Mouse (Mus musculus): ENCODE measurements around the gene Lenep. TPM values are rescaled to one million over a fixed set of nuclear protein-coding genes. Genes with fewer than 3 reads are reported as not detected.
"Not testable (repeated sequence)": the region's sequence is repeated elsewhere in the genome, so short reads cannot be mapped to it uniquely, and the experiment has no call there.

The Lenep gene
- under 1 TPM in 1 of 3 experiments, not detected in 2; 0.38 TPM for polyA plus RNA-seq (2017; shearing (Covaris generic))

DNA sequence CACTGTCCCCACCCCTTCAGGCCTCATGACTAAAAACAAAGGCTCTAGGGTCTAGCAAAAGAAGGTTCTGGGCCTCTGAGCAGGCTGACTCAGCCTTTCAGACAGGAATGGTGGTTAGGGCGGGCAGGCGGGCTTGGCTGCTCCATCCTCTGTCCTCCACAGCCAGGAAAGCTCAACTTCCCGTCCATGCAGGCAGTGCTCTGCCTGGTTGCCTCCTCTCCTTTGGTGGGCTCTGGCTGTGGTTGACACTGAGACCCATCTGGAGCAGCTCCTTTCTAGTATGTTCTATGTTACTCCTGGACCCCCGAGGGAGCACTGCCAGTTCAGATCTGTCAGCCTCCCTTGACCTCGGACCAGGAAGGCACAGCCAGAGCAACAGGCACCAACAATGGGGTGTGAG, at the start of gene Lenep:
Gene Lenep, minus strand, starts transcription at position 101 of the 400 bp plus-strand sequence.
- ATAC-seq, result no peak

DNA sequence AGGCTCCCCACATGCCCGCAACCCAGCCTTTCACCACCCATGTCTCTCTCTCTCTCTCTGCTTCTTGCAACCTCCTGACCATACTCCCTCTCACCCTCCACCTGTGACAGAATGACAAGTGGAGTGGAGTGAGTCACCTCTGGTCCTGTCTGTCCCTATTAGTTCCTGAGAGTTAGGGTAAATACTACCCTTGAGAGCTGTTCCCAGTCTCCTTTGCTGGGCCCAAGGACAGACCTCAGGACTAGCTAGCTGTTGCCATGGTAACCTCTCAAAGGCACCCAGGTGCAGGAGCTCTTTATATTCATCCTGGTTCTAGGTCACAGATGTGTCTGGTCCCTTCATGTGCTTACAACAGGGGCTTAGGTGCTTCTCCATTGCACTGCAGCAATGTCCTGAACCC, 49.3 kb upstream of the Lenep start:
- ATAC-seq, result no peak

DNA sequence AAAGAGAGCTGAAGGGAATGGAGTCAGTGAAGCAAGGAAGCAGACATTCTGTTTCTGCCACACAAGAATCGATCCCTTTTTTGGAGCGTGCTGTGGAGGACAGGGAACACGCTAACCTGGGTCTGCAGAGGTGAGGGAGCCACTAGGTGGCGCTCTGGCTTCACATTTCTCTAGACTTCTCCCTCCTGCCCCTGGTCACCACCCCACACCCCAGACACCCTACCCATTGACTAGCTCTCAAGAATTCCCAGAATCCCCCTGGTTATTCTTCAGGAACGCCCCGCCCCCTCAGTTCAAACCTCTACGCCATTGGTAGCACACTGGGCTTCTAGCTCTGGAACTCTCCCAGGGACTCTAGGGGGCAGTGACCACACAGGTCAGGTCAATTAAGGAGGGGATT, 46.9 kb upstream of the Lenep start:
- peak; percentile 50 for ATAC-seq

DNA sequence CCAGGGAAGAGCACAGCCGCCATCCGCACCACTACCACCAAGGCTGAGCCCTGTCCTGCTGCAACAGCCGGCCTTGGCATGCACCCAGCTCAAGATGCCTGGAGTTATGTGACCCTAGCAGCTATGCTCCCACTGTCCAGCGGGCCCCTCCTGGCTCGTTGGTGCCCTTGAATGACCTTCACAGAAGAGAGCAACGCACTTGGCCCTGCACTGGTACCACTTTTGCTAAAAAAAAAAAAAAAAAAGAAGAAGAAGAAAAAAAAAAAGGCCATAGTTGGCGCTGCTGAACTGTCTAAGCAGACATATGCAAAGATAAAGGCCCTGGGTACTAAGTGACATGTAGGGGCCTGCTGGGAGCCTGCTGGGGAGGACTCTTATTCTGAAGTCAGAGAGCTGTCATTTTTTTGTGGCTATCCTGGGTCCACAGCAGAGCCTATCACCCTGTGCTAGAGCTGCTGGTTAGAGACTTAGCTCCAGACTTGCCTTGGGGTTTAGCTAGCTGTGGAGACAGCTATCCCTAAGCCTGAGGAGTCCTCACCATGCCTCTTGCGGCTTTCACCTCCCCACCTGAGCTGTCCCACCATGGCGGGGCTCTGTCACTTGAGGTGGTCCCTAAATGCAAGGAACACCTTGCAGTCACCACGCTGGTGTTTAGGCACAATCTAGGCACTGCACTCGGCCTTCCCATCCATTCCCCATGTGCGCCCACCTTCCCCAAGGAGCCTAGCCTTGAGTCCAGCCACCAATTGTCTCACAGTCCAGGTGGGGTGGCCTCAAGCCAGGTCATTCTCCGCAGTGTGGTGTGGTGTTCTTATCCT, 46.3 kb upstream of the Lenep start:
- peak; percentile 46 for ATAC-seq

DNA sequence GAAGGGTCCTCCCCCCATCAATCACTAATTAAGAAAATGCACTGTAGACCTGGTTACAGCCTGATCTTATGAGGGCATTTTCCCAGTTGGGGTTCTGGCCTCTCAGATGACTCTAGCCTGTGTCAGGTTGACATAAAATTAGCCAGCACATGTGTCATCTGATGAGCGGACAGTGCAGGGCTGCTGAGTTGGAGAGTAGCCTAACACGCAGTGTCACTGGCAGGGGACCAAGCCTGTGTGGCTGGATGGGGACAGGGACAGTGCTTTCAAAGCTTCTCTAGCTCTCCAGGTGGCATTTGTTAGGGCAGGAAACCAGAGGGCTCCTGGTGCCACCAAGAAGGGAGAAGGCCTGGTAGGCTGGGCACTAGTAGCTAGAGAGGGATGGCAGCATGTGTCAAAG, 38.1 kb upstream of the Lenep start:
- no peak for ATAC-seq

DNA sequence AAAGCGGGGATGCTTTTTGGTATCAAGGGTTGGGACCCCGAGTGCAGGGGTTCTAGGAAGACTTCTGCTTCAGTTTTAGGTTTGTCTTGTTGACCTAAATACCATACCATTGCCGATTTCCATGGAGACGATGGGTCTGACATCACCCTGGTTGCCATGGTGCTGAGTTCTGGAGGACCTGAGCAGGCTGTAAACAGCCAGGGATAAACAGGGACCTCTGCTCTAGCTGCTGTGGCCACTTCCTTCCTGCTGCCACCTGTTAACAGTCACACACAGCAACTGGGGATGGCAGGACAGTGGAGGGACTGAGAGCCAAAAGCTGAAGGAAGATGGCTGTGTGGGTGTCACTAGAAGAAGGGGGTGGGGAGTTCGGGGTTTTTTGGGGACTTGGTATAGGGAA, 34.7 kb upstream of the Lenep start:
- peak; percentile 64 for ATAC-seq

DNA sequence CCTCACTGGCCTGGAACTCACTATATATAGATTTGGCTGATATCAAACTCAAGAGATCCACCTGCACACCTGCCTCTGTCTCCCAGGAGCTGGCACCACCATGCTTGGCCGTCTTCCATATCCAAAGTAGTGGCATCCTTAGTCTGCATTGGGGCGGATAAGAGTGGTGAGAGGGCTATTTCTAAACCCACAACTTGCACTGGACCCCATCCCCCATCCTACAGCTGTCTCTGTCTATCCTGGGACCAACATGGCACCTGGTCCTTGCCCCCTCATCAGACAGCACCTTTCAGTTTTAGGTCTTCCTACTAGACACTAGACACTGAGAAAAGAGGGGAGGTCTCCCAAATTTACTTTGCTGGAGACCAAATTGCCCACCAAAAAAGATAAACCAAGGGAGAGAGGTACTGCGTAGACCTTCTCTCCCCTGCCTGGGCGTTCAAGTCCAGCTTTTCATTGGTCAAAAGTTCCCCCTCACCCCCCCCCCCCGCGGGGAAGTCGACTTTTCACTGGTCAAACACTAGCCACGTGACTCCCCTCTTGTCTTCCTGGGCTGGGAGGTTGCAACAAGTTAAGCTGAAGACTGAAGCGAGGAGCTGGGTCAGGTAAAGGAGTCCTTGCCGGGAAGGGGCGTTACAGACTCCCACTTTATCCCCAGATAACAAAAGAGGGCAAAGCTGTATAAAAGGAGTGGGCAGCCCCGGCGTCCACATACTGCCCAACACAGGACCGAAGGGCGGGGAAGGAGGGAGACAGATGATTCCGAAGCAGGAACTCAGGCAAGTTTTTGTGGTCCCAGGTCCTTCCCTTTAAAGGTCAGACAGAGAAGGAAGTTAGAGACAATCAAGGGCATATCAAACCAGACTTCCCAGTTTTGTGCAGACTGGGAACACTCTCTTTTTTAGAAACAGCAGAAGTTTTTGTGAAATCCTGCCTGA, 33.9 kb upstream of the Lenep start, which contains the start of gene Pbxip1:
Gene Pbxip1, plus strand, starts transcription at position 531 of the 938 bp plus-strand sequence.
- ATAC-seq, result peak; percentile 88

DNA sequence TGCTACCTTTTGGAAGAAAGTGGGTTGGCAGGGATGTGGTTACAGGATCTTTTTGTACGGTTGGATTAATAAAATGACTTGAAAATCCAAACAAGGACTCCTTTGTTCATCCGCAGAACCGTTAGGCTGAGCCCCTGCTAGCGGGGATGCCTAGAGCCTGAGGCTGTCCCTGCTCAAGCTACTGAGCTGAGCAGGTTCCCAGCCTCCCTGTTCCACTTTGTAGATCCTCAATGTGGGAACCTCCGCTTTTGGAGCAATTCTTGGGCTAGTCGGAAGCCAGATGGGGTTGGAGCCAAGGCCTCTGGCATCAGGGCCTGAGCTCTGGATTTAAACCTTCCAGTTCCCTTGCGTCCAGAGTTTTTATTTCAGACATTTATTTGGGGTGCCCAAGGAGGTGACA, 32.4 kb upstream of the Lenep start:
- ATAC-seq, result no peak

DNA sequence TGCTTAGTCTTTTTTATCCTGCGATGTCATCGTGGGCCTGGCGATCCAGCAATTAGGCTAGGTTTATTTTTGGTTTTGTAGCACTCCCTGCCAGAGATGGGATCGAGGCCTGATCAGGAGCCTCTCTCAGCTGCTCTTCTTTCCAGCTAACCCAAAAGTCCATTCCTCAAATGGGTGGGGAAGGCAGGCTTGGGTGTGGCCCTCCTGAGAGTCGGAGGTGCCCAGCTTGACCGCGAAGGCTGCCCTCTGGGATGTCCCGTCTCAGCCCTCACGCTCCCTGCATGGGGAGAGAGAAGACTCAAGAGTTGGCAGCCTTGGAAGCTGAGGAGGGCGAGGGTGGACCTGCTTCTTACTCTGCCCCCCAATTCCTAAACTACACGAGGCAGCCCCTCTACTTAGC, 31.9 kb upstream of the Lenep start:
- no peak for ATAC-seq

DNA sequence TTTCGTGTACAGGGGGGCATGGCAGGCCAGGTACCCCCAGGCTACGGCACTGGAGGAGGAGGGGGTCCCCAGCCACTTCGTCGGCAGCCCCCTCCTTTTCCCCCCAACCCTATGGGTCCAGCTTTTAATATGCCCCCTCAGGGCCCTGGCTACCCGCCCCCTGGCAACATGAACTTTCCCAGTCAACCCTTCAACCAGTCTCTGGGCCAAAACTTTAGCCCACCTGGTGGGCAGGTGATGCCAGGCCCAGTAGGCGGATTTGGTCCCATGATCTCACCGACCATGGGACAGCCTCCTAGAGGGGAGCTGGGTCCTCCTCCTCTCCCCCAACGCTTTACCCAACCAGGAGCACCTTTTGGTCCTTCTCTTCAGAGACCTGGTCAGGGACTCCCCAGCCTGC, 30.0 kb upstream of the Lenep start:
- ATAC-seq, result no peak

DNA sequence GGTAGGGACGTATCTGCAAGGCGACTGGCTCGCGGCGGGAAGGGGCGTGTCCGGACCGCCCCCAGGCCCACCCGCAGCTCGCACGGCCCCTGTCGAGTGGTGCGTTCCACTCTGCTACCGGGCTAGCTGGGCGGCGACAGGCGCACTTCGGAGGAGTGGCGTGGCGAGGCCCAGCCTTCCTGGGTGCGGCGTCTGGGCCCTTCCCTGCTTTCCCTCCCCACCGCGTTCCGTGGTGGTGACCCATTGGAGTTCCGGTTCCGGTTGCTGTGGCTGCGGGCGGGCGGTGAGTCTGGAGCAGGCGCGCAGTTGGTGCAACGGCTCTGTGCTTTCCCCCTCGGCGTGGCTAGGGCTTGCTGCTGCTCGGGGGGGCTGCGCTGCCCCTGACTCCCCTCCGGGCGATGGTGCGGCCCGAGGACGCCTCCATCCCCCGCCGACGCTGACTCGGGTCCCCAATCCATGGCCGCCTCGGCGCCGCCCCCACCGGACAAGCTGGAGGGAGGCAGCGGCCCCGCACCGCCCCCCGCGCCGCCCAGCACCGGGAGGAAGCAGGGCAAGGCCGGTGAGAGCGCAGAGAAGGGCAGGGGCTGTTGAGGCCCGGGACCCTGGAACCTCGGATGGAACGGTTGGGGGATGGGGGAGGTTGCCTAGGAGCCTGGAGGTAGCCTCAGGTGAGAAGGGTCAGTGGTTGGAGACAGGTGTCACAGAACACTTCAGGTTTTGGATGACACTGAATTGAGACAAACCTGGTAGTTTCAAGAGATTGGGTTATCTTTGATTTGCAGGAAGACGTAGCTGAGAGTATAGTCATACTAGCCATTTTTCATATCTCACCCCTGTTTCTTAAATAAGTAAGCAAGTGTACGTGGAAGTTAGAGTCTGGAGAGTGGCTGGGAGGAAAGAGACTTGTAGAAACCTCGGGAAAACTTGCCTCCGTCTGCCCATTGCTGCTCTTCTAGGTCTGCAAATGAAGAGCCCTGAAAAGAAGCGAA, 27.9 kb upstream of the Lenep start, which contains the start of gene Pygo2:
Gene Pygo2, plus strand, starts transcription at position 44 of the 989 bp plus-strand sequence.
- peak; percentile 99 for ATAC-seq

DNA sequence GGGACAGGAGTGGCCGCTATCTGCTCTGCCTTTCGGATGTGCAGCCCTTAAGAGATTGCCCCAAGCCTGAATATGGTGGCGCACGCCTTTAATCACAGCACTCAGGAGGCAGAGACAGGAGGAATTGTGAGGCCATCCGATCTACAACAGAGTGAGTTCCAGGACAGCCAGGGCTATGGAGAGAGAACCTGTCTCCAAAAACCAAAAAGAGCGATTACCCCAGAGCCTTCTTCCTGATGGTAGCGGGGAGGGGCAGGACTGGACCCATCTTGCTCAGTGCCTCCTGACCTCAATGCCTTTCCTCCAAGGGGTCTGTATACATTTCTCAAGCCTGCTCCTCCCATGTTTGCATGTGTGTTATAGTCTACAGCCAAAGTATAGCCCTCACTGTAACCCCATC, 26.4 kb upstream of the Lenep start:
- not testable (repeated sequence) for ATAC-seq

DNA sequence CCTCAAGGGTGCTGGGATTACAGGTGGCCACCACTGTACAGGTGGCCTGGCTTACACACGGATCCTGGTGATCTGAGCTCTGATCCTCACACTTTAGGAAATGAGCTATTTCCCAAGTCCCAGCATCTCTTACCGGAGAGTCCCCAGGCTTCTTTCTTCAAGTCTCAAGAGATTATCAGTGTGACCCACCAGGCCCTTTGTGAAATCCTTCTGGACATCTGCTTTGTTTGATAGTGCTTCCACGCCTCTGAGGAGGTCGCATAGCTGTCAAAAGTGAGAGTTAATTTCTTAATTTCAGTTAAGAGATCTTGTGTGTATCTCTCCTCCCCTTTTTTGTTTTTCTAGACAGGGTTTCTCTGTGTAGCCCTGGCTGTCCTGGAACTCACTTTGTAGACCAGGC, 23.3 kb upstream of the Lenep start:
- ATAC-seq, result no peak

DNA sequence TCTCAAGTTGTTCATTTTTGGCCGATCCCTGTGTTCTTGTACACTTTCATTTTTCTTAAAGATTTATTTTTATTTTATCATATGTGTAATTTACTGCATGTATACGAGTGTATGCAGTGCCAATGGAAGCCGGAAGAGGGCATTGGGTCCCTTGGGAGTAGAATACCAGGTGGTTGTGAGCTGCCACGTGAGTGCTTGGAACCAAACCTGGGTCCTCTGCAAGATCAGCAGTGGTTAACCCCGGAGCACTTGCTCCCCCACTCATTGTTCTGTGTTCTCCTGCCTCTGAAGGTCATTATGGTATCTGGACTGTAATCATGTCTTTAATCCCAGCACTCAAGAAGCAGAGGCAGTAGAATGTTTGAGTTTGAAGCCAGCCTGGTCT, 22.5 kb upstream of the Lenep start:
- no peak for ATAC-seq

DNA sequence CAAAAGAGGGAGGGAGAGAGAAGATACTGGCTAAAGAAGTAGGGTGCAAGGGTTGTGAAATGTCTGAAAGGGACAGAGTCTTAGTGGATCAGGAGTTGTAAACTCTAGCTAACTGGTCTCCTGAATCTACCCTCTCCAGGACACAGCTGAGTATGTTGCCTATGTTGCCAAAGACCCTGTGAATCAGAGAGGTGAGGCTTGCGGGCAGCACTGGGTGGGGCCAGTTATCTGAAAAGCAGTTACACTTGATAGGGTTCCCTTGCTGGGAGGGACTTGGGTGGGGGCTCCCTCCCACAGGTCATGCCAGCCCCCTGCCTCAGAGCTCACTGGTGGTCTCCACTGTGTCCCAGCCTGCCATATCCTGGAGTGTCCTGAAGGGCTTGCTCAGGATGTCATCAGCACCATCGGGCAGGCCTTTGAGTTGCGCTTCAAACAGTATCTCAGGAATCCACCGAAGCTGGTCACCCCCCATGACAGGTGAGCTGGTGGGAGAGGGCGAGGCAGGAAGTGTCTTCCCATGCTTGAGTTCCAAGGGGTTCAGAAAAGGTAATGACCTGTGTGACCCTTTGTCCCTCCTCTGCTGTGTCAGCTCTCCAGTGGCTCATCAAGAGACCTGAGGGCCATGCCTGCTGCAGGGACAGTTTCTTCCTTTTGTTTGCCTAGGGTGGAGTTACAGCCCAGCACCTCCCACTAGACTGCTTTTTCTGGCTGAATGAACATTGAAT, 22.0 kb upstream of the Lenep start:
- ATAC-seq, result no peak

DNA sequence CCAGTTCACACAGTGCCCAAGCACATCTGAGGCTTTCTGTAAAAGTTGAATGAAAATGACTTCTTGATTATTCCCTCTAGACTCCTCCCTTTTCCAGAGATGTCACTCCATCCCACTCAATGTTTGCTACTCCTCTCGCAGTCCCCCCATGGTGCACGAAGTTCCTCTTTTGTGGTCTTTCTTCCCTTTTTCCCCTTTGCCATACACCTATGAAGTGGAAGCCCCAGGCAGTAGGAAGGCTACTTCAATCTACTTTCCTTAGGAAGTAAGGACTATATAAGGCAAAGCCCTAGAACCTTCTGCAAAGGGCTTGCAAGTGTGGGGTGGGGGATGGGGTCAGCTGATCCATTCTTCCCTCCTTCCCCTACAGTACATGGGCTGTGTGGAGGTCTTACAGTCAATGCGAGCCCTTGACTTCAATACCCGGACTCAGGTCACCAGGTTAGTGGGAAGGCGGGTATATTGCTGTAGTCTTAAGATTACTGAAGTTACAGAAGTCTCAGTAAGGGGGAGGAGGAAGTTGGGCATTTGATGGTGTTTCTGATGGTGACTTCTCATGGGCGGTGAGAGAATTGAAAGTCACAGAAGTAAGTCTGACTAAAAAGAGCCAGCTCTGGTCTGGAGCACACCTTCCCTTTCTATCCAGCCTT, 20.1 kb upstream of the Lenep start:
- no peak for ATAC-seq

DNA sequence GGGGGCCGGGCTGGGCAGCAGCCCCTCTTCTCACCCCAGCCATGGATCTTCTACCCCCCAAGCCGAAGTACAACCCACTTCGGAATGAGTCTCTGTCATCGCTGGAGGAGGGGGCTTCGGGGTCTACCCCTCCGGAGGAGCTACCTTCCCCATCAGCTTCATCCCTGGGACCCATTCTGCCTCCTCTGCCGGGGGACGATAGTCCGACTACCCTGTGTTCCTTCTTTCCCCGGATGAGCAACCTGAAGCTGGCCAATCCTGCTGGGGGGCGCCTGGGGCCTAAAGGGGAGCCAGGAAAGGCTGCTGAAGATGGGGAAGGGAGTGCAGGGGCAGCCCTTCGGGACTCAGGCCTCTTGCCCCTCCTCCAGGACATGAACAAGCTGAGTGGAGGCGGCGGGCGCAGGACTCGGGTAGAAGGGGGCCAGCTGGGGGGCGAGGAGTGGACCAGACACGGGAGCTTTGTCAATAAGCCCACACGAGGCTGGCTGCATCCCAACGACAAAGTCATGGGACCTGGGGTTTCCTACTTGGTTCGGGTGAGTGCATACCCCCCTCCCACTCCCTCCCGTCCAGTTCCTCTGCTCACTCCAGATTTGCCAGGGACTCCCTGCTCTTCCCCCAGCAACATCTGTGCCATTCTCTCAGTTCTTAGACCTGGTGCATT, 19.3 kb upstream of the Lenep start:
- no peak for ATAC-seq

DNA sequence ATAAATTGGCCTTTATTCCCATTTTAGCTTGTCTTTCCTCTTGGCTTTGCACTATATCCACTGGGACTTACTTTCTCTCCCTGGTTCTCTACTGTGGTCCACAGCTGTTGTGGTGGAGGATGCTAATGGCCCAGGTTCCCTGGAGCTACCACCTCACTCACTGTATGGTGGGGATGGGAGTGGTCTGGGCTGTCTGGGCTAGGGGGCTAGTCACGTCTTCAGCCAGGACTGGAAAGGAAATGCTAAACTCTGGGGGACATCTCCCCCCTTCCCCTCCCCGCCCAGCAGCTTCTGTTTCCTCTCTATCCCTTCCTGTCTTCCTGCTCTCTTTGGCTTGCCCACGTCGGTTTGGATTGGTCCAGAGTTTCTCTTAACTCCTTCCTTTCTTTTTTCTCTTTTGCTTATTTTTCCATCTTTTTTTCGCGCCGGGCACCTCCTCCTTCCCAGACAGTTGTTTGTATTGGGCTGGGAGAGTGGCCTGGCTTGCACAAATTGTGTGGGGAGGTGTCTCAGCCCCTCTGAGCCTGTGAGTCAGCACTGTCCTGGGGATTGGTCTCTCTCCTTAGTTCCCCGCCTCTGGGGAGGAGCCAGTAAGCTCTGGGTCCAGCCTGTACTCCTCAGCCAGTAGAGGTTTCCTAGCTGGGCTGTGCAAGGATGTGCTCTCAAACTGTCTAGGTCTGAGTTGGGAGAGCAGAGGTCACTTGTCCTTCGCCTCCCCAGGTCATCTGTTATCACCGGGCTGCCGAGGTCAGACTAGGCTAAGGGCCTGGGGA, 18.6 kb upstream of the Lenep start:
- no peak for ATAC-seq

DNA sequence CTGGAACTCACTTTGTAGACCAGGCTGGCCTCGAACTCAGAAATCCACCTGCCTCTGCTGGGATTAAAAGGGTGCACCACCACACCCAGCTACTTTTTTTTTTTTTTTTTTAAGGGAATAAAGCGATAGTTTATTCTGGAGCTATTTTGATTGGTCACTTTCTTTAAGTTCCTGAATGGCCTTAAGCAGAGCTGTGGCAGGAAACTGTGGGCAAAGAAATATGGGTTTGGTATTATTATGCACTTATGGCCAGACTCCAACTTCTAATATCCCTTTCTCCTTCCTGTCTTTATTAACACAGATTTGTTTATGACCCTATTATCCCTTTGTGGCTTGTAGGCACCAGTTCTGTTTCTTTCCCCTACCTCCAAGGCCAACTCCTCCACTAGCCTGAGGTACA, 17.8 kb upstream of the Lenep start:
- no peak for ATAC-seq

DNA sequence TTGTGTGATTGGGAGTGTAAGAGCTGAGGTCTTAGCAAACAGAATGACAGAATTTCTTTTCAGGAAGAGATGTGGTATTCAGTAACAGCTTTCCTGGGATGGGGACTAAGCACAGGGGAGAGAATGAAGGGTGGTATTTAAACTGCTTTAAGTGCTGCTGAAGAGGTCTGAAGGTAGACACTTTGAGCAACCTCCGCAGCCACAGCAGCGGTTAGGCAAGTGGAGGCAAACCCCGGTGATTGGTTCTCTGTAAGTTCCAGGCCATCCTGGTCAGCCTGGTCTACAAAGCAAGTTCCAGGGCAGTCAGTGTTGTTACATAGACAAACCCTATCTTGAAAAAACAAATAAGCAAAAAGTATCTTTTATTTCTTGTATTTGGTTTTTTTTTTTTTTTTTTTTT, 17.4 kb upstream of the Lenep start:
- ATAC-seq, result no peak
